Mouse (Mus musculus): Measurements from ENCODE around the gene Nit1. TPM values are rescaled to one million over a fixed set of nuclear protein-coding genes. Genes with fewer than 3 reads are reported as not detected.

Nit1 gene
- total RNA-seq, 1 experiment = 24.4 TPM

DNA sequence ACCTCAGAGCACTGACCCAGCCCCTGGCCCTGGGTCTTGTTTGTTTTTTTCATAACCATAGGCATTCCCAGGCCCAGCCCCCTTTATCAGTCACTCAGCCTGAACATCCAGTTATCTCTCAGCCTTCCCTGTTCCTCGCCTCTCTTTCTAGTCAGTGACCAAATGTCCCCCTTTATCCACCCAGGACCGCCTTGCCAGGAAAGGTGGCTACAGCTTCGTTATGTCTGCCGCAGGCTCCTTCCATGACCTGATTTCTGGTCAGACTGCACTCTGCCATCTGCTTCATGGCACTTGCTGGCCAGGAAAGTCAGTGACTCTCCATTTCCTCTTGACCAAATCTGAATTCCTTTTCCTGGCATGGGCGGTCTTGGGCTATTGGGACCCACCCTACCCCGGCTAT lies 32.9 kb upstream of the Nit1 start:
- in situ Hi-C loops (cut with MboI; ENCODE audit: low sequenced_read_pairs in 2 of 2, unreplicated experiment in 2 of 2) = no loop called here
- H3K4me1 ChIP-seq (ENCODE audit: control insufficient read depth in 2 of 2, insufficient read depth in 2 of 2, low read length in 2 of 2, poor library complexity in 1 of 2) = peaks cover 5 to 31% of the 10 kb centered on the region in 2 experiments; a peak in 3 of 4 replicates
- no peak for TF ChIP-seq HCFC1 (IDR thresholded peaks at IDR 0.05; ENCODE audit: borderline replicate concordance, insufficient read depth, low read length)
- TF ChIP-seq ZNF384 (IDR thresholded peaks at IDR 0.05; ENCODE audit: low read depth, low read length) = no peak
- TF ChIP-seq CHD2 (IDR thresholded peaks at IDR 0.05; ENCODE audit: low read depth, low read length) = no peak
- TF ChIP-seq ZC3H11A (IDR thresholded peaks at IDR 0.05; ENCODE audit: borderline replicate concordance, low read depth, low read length) = no peak
- no peak for TF ChIP-seq MAFK (IDR thresholded peaks at IDR 0.05; ENCODE audit: insufficient read depth, low read depth, low read length)
- no peak overlapping the region for H3K27ac ChIP-seq (ENCODE audit: insufficient read depth, low read depth, low read length, poor library complexity, severe bottlenecking)
- no peak overlapping the region for H3K4me3 ChIP-seq (ENCODE audit: insufficient read depth in 1 of 2, low read depth in 1 of 2, low read length in 2 of 2, poor library complexity in 1 of 2, severe bottlenecking in 1 of 2)
- no peak overlapping the region for H3K9ac ChIP-seq (ENCODE audit: insufficient read depth, low read depth, low read length, poor library complexity, severe bottlenecking)
- H3K9me3 ChIP-seq (ENCODE audit: control insufficient read depth, insufficient read depth, low read depth, low read length) = no peaks in the 10 kb centered on the region
- no peak for DNase-seq (ENCODE audit: low read depth, low spot score)
- no peaks in the 10 kb centered on the region for H3K36me3 ChIP-seq (ENCODE audit: control insufficient read depth, insufficient read depth, low read length, poor library complexity, severe bottlenecking)

DNA sequence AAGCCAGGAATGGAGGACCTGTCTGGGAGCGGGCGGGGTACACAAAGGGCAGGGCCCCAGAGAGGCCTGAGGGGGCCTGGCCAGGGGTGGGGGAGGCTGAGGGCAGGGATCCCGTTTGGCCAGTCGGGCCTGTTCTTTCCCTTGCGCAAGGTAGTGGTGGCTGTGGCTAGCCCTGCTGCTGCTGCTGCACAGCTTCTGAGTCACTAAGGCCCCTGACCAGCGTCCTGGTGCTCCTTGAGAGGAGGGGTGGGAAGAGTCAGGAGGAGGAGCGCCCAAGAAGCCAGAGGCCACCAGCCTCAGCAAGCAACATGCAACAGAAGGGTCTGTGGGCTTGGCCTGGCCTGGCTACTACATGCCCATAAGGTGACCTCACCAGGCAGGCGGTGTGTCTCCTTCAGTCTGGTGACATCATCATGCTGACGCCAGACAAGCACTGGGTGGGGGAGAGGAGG lies 30.2 kb upstream of the Nit1 start:
- TF ChIP-seq HCFC1 (IDR thresholded peaks at IDR 0.05; ENCODE audit: borderline replicate concordance, insufficient read depth, low read length) (no peak), CHD2 (IDR thresholded peaks at IDR 0.05; ENCODE audit: low read depth, low read length) (no peak), MAFK (IDR thresholded peaks at IDR 0.05; ENCODE audit: insufficient read depth, low read depth, low read length) (no peak), ZC3H11A (IDR thresholded peaks at IDR 0.05; ENCODE audit: borderline replicate concordance, low read depth, low read length) (no peak), ZNF384 (IDR thresholded peaks at IDR 0.05; ENCODE audit: low read depth, low read length) (no peak)
- H3K9me3 ChIP-seq (ENCODE audit: control insufficient read depth, insufficient read depth, low read depth, low read length) = no peaks in the 10 kb centered on the region
- in situ Hi-C loops (cut with MboI; ENCODE audit: low sequenced_read_pairs in 2 of 2, unreplicated experiment in 2 of 2) = no loop called here
- no peak overlapping the region for H3K27ac ChIP-seq (ENCODE audit: insufficient read depth, low read depth, low read length, poor library complexity, severe bottlenecking)
- no peaks in the 10 kb centered on the region for H3K36me3 ChIP-seq (ENCODE audit: control insufficient read depth, insufficient read depth, low read length, poor library complexity, severe bottlenecking)
- no peak overlapping the region for H3K4me3 ChIP-seq (ENCODE audit: insufficient read depth in 1 of 2, low read depth in 1 of 2, low read length in 2 of 2, poor library complexity in 1 of 2, severe bottlenecking in 1 of 2)
- no peak for DNase-seq (ENCODE audit: low read depth, low spot score)
- H3K4me1 ChIP-seq (ENCODE audit: control insufficient read depth in 2 of 2, insufficient read depth in 2 of 2, low read length in 2 of 2, poor library complexity in 1 of 2) = peaks cover 5 to 39% of the 10 kb centered on the region in 2 experiments; a peak in 3 of 4 replicates
- no peak overlapping the region for H3K9ac ChIP-seq (ENCODE audit: insufficient read depth, low read depth, low read length, poor library complexity, severe bottlenecking)

DNA sequence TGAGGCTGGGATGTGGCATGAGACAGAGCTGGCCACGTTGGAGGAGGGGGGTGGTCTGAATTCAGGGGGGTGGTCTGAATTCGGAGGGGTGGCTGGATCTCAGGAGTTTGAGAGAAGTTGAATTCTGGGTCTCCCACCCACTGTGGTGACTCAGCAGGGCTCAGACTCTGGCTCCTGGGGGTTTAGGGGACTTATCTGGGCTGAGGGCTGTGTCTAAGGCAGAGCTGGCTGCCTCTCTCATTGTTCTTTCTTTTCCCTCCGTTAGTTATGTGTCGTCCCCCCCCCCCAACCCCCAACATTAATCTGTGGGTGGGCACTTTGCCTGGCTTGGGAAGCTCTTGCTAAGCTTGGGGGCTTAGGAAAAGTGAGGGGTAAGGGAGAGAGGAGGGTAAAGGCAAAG lies 28.5 kb upstream of the Nit1 start:
- Histone ChIP-seq H3K36me3 (ENCODE audit: control insufficient read depth, insufficient read depth, low read length, poor library complexity, severe bottlenecking) (no peaks in the 10 kb centered on the region), H3K4me3 (ENCODE audit: insufficient read depth in 1 of 2, low read depth in 1 of 2, low read length in 2 of 2, poor library complexity in 1 of 2, severe bottlenecking in 1 of 2) (no peak overlapping the region), H3K4me1 (ENCODE audit: control insufficient read depth in 2 of 2, insufficient read depth in 2 of 2, low read length in 2 of 2, poor library complexity in 1 of 2) (peaks cover 5 to 37% of the 10 kb centered on the region in 2 experiments; a peak in 3 of 4 replicates), H3K9me3 (ENCODE audit: control insufficient read depth, insufficient read depth, low read depth, low read length) (no peaks in the 10 kb centered on the region), H3K27ac (ENCODE audit: insufficient read depth, low read depth, low read length, poor library complexity, severe bottlenecking) (no peak overlapping the region), H3K9ac (ENCODE audit: insufficient read depth, low read depth, low read length, poor library complexity, severe bottlenecking) (no peak overlapping the region; the same call in 1 of the 2 replicates)
- no peak for TF ChIP-seq MAFK (IDR thresholded peaks at IDR 0.05; ENCODE audit: insufficient read depth, low read depth, low read length)
- no peak for TF ChIP-seq CHD2 (IDR thresholded peaks at IDR 0.05; ENCODE audit: low read depth, low read length)
- no peak for TF ChIP-seq ZC3H11A (IDR thresholded peaks at IDR 0.05; ENCODE audit: borderline replicate concordance, low read depth, low read length)
- TF ChIP-seq HCFC1 (IDR thresholded peaks at IDR 0.05; ENCODE audit: borderline replicate concordance, insufficient read depth, low read length) = no peak
- TF ChIP-seq ZNF384 (IDR thresholded peaks at IDR 0.05; ENCODE audit: low read depth, low read length) = no peak
- no peak for DNase-seq (ENCODE audit: low read depth, low spot score)
- in situ Hi-C loops (cut with MboI; ENCODE audit: low sequenced_read_pairs in 2 of 2, unreplicated experiment in 2 of 2) = no loop called here

DNA sequence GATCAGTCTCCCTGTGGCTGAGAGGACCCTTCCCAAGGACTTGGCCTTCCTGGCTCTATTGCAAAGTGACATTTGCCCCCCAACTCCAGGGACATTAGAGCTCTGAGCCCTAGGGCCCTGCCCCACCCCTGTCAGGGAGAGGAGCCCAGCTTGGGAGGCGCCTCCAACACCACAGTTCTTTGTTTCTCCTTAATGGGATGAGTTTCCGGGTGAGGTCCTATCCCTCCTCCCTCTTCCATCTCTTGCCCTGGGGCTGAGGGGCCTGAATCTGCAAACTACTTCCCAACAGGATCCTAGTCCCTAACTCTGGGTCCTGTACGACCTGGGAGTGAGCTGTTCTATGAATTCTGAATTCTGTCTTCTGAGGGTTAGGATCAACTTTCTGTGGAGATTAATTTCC lies 27.4 kb upstream of the Nit1 start:
- peaks cover 5 to 37% of the 10 kb centered on the region in 2 experiments; a peak in 3 of 4 replicates for H3K4me1 ChIP-seq (ENCODE audit: control insufficient read depth in 2 of 2, insufficient read depth in 2 of 2, low read length in 2 of 2, poor library complexity in 1 of 2)
- no peaks in the 10 kb centered on the region for H3K36me3 ChIP-seq (ENCODE audit: control insufficient read depth, insufficient read depth, low read length, poor library complexity, severe bottlenecking)
- H3K9ac ChIP-seq (ENCODE audit: insufficient read depth, low read depth, low read length, poor library complexity, severe bottlenecking) = no peak overlapping the region
- no peak overlapping the region for H3K4me3 ChIP-seq (ENCODE audit: insufficient read depth in 1 of 2, low read depth in 1 of 2, low read length in 2 of 2, poor library complexity in 1 of 2, severe bottlenecking in 1 of 2)
- in situ Hi-C loops (cut with MboI; ENCODE audit: low sequenced_read_pairs in 2 of 2, unreplicated experiment in 2 of 2) = no loop called here
- no peak for TF ChIP-seq ZNF384 (IDR thresholded peaks at IDR 0.05; ENCODE audit: low read depth, low read length)
- no peak overlapping the region for H3K27ac ChIP-seq (ENCODE audit: insufficient read depth, low read depth, low read length, poor library complexity, severe bottlenecking)
- H3K9me3 ChIP-seq (ENCODE audit: control insufficient read depth, insufficient read depth, low read depth, low read length) = no peaks in the 10 kb centered on the region
- DNase-seq (ENCODE audit: low read depth, low spot score) = no peak

Measured in ES-E14 (cell line).